Mouse (Mus musculus): ENCODE measurements around the gene Pard3b.

GRCm38 (mm10) chr1:62650491-62650890 is 1011.9 kb downstream of the Pard3b start:
- TF ChIP-seq CTCF (IDR thresholded peaks at IDR 0.05; ENCODE audit: insufficient read depth, low read depth, low read length) (no peak), POLR2A (IDR thresholded peaks at IDR 0.05; ENCODE audit: insufficient read depth, low read depth, low read length) (no peak)
